In genomic region chr4:98382716-98383424, GRCm38 (mm10) we compare ENCODE assay signal across 8 mouse cellular contexts. TPM values are rescaled to one million over a fixed set of nuclear protein-coding genes. Genes with fewer than 3 reads are reported as not detected.
DNase-seq lines count a peak whose midpoint lies in the region; ATAC-seq lines count a peak whose summit lies in the region.

Tm2d1 (minus strand) TSS chr4:98383306.

- ATAC-seq in hindbrain, embryonic 13.5 days (ENCODE audit: low FRiP score): peak; percentile 96

- peak; percentile 89 for DNase-seq in T-cell, adult 2 months (ENCODE audit: low spot score)
- DNase-seq in cerebellum, postnatal 25 days: peak; percentile 84 to 89
- DNase-seq in frontal cortex, postnatal 25 days (ENCODE audit: low spot score in 2 of 2): peak; percentile 53 to 63
- DNase-seq in layer of hippocampus, postnatal 36 days: peak; percentile 78 to 79
- DNase-seq in lung, postnatal 25 days (ENCODE audit: low spot score): peak; percentile 84
- DNase-seq in retina, adult 2 months (ENCODE audit: low read depth, low spot score): peak; percentile 61
- peak; percentile 81 for DNase-seq in thymus, postnatal 25 days

- peak within 1 kb of the TSS; percentile 82 for H3K27ac ChIP-seq in hindbrain, embryonic 13.5 days

- 1% methylated on average over 46 of the region's 46 CpGs for WGBS in hindbrain, embryonic 13.5 days

- H3K4me3 ChIP-seq in hindbrain, embryonic 13.5 days: peak within 1 kb of the TSS; percentile 95

- H3K4me2 ChIP-seq in hindbrain, embryonic 13.5 days: peak within 1 kb of the TSS; percentile 61

- H3K4me1 ChIP-seq in hindbrain, embryonic 13.5 days (replicated peaks): peaks cover 14% of the 10 kb centered on the region

- H3K9me3 ChIP-seq in hindbrain, embryonic 13.5 days: no peaks in the 10 kb centered on the region

- H3K9ac ChIP-seq in hindbrain, embryonic 13.5 days: peak within 1 kb of the TSS; percentile 95

- H3K27me3 ChIP-seq in hindbrain, embryonic 13.5 days: peaks cover 5% of the 10 kb centered on the region; the same call in 1 of the 2 replicates

- H3K36me3 ChIP-seq in hindbrain, embryonic 13.5 days: peaks cover 13% of the 10 kb centered on the region

RNA-seq across cellular contexts. Expression of gene Tm2d1, which starts in this region (rescaled TPM):
- polyA plus RNA-seq in hindbrain, embryonic 13.5 days (2015; fragmentation: Nextera tagmentation; extraction: Ambion mirVana): 130 and 144 TPM in 2 replicates
- 10 to 100 TPM; 38.2 to 41.4 TPM for total RNA-seq in layer of hippocampus, postnatal 36 days (2021)

Comparison
In these comparisons a context has a peak if more than half of its experiments do, and no peak if none do; other contexts are left out.
1. Peak in every context shown above with its lines: DNase-seq, ATAC-seq, H3K4me3 ChIP-seq and H3K27ac ChIP-seq.